Mouse (Mus musculus) regulatory T cell (primary cell): Measurements from ENCODE around the gene Olfr710.
"Not testable (repeated sequence)": the region's sequence is repeated elsewhere in the genome, so short reads cannot be mapped to it uniquely, and the experiment has no call there.

Experiments
- in situ Hi-C: fragments of 300-600 bp; cut with MboI, MseI; formaldehyde crosslinking; loops from one replicate; pipeline ENCODE4 v1.15.1; 2025; ENCODE audit warnings: high pct_unique_total_duplicates

Gene Olfr710

GRCm38 (mm10) chr7:106948212-106948611 lies at the start of gene Olfr710:
Gene Olfr710, minus strand, starts transcription at chr7:106948312.
- in situ Hi-C loops, result no loop called here

- in situ Hi-C loops, result no loop called here
Observed at GRCm38 (mm10) chr7:106985236-106985635, 37.1 kb upstream of the Olfr710 start.

- in situ Hi-C loops, result no loop called here
Observed at GRCm38 (mm10) chr7:106975353-106975752, 27.2 kb upstream of the Olfr710 start, which contains the start of gene Olfr711. Gene Olfr711, minus strand, starts transcription at chr7:106975453.

- in situ Hi-C loops, result not testable (repeated sequence)
Observed at GRCm38 (mm10) chr7:106967503-106967902, 19.4 kb upstream of the Olfr710 start.

DNA sequence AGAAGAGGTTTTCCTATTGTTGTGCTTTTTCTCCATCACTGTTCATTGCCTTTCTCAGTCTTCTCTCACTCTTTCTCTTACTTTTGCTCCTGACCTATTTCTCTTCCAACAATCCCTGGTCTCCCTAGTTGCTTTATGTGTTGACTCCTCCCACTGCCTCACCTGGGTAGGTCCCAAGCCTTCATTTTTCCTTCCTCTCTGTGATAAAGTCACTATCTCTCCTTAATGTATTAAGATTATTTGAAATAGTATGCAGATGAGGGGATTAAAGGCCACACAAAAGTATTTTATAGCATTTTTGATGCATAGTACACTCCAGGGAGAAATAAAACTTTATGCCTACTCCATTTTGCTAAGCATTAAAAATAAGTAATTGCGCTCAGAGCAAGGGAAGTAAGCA lies 15.7 kb upstream of the Olfr710 start, which contains the start of gene Olfr6:
Gene Olfr6, minus strand, starts transcription at position 101 of the 400 bp plus-strand sequence.
- in situ Hi-C loops, result no loop called here

DNA sequence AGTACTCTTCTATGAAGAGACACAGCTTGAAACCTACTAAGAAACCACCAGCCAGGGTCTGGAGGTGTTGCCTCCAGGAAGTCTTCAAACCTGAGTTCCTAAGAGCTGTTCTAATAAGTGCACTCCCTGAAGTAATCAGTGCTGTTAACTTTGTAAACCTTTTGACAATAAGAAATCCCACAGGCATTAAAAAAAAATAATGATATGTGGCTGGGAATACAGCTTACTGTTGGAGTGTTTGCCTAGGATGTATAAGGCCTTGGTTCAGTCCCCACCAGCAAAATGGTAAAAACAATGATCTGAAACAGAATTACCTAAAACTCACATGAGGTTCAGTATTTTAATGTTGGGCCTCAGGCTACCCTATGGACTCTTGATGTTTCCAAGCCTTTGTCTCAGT lies 16.0 kb downstream of the Olfr710 start, which contains the start of gene Olfr709-ps1:
Gene Olfr709-ps1, minus strand, starts transcription at position 101 of the 400 bp plus-strand sequence.
- in situ Hi-C loops, result no loop called here

DNA sequence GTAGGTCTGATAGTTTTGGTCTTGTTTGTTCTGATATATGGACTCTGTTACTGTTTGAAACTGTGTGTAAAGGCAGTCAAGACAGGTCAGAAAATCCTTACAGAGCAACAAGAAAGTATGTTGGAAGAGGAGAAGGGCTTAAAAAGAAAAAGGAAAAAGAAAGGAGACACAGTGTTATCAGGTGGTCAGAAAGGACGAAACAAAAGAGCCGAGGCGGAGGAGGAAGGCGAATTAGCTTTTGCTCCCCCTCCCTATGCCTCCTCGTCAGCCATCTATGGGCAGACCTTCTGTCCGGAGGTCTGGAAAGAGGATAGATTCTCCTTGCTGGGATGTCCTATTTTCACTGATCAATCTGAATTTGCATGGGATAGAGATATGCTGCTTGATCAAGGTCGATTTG lies 27.2 kb downstream of the Olfr710 start:
- in situ Hi-C loops, result not testable (repeated sequence)

DNA sequence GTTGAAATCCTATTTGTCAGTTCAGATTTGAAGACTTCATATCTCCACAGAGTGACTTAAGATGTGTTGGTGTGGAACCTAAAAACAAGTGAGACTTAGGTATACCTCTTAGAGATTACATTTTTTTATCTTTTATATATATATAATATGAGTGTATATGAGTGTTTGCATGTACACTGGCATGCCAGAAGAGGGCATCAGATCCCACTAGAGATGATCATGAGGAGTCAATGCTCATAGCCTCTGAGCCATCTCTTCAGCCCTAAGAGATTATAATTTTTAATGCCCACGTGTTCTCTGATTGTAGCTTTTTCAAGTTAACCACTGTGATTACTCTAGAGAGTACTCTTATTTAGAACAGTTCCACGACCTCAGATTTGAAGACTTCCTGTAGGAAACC lies 40.4 kb downstream of the Olfr710 start, which contains the start of gene Olfr1532-ps1:
Gene Olfr1532-ps1, plus strand, starts transcription at position 326 of the 400 bp plus-strand sequence.
- in situ Hi-C loops, result no loop called here

DNA sequence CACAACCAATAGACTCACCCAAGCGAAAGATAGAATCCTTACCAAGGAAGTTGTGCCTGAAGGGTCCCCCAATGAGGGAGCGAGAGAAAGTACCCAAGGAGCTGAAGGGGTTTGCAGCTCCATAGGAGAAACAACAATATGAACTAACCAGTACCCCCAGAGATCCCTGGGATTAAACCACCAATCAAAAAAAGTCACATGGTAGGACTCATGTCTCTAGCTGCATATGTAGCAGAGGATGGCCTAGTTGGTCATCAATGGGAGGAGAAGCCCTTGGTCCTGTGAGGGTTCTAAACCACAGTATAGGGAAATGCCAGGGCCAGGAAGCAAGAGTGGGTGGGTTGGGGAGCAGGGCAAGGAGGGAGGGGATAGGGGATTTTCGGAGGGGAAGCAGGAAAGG lies 47.0 kb downstream of the Olfr710 start, which contains the start of gene Olfr707:
Gene Olfr707, minus strand, starts transcription at position 101 of the 400 bp plus-strand sequence.
- in situ Hi-C loops, result not testable (repeated sequence)
